Mouse (Mus musculus) small intestine, adult 10 weeks (tissue): ENCODE data around the gene Ttc39b. TPM values are rescaled to one million over a fixed set of nuclear protein-coding genes. Genes with fewer than 3 reads are reported as not detected.

Experiments
- polyA plus RNA-seq: library from polyadenylated mRNA; stranded (reverse); fragments of 350-450 nt; fragmentation: Illumina TruSeq; extraction: RNeasy Lipid Tissue Mini Kit (QIAGEN cat#74804); gene quantifications from one replicate; pipeline ENCODE4 v1.2.3, GENCODE M21; 2014; ENCODE audit warnings: low replicate concordance

Gene Ttc39b
- polyA plus RNA-seq = 37.5 TPM

GRCm38 (mm10) chr4:83323910-83324684 lies at the start of gene Ttc39b:
Ttc39b (minus strand) TSS chr4:83324255.

Other genes with a start within 250 kb of the Ttc39b start
- 38.5 TPM for gene Snapc3, start 93.5 kb upstream of the Ttc39b start, polyA plus RNA-seq
- gene Psip1, start 162.2 kb upstream of the Ttc39b start, polyA plus RNA-seq = 81.3 TPM
- 2.9 TPM for gene Ccdc171, start 201.3 kb upstream of the Ttc39b start, polyA plus RNA-seq